In genomic region chr11:75147846-75148168, GRCm38 (mm10) we compare ENCODE assay signal across 8 mouse cellular contexts. TPM values are rescaled to one million over a fixed set of nuclear protein-coding genes. Genes with fewer than 3 reads are reported as not detected.
DNase-seq lines count a peak whose midpoint lies in the region; ATAC-seq and TF ChIP-seq lines count a peak whose summit lies in the region.

No protein-coding gene starts in this region.

- TF ChIP-seq POLR2A in CH12.LX (IDR thresholded peaks at IDR 0.05; ENCODE audit: low read depth, low read length), result no peak
- no peak for TF ChIP-seq POLR2A in limb, embryonic 14.5 days (IDR thresholded peaks at IDR 0.05; ENCODE audit: borderline replicate concordance, extremely low read depth, insufficient read depth, insufficient read length)

- H3K36me3 ChIP-seq in CH12.LX (replicated peaks in 1 of 2; ENCODE audit: control insufficient read depth in 1 of 2, insufficient read depth in 1 of 2, low read length in 1 of 2), result peaks cover 24 to 73% of the 10 kb centered on the region in 2 experiments
- peaks cover 32% of the 10 kb centered on the region for H3K36me3 ChIP-seq in heart, postnatal 0 days (replicated peaks; ENCODE audit: control insufficient read depth, insufficient read depth, low read length)
- peaks cover 29% of the 10 kb centered on the region for H3K36me3 ChIP-seq in limb, embryonic 14.5 days (ENCODE audit: control insufficient read depth, insufficient read depth, low read length)
- H3K36me3 ChIP-seq in stomach, embryonic 15.5 days, result peaks cover 14% of the 10 kb centered on the region; the same call in 1 of the 2 replicates

- dilution Hi-C loops in CH12.LX (cut with MboI; ENCODE audit: extremely low pct_ligation_motif_present, extremely low pct_unique_long_range_greater_than_20kb, low sequenced_read_pairs), result no loop called here

- H3K4me1 ChIP-seq in CH12.LX (ENCODE audit: control insufficient read depth in 1 of 2, insufficient read depth in 2 of 2), result peaks cover 6 to 33% of the 10 kb centered on the region in 2 experiments
- peaks cover 24% of the 10 kb centered on the region for H3K4me1 ChIP-seq in heart, postnatal 0 days (ENCODE audit: control insufficient read depth, insufficient read depth)
- H3K4me1 ChIP-seq in limb, embryonic 14.5 days (ENCODE audit: control insufficient read depth, insufficient read depth, low read length), result peaks cover 41% of the 10 kb centered on the region
- peaks cover 19% of the 10 kb centered on the region for H3K4me1 ChIP-seq in stomach, embryonic 15.5 days

- no peaks in the 10 kb centered on the region for H3K79me2 ChIP-seq in CH12.LX (replicated peaks; ENCODE audit: control insufficient read depth, extremely low read depth, insufficient read depth, poor library complexity, severe bottlenecking)

- TF ChIP-seq RAD21 in CH12.LX (IDR thresholded peaks at IDR 0.05; ENCODE audit: low read depth, low read length), result no peak

- in situ Hi-C loops in CH12.LX (cut with MboI; ENCODE audit: low pct_ligation_motif_present, low pct_unique_long_range_greater_than_20kb, low sequenced_read_pairs), result no loop called here

- H3K4me3 ChIP-seq in CH12.LX (replicated peaks in 1 of 3; ENCODE audit: low read depth in 2 of 3, low read length in 2 of 3, poor library complexity in 1 of 3), result no peak overlapping the region
- no peak overlapping the region for H3K4me3 ChIP-seq in heart, postnatal 0 days (ENCODE audit: low read depth, low read length)
- no peak overlapping the region for H3K4me3 ChIP-seq in limb, embryonic 14.5 days (replicated peaks; ENCODE audit: low read length)
- H3K4me3 ChIP-seq in stomach, embryonic 15.5 days (replicated peaks), result no peak overlapping the region

- DNase-seq in CH12.LX (ENCODE audit: extremely low read depth) (no peak), ZHBTc4 (ENCODE audit: low read depth, low spot score) (peak; percentile 49)
- DNase-seq in heart, postnatal 0 days (ENCODE audit: low spot score), result peak; percentile 69
- no peak for DNase-seq in limb, embryonic 14.5 days (ENCODE audit: low spot score)
- no peak for DNase-seq in layer of hippocampus, postnatal 10 days (ENCODE audit: low spot score in 2 of 2)
- no peak for DNase-seq in frontal cortex, postnatal 14 days (ENCODE audit: low spot score in 2 of 2)
- DNase-seq in urinary bladder, adult 18-20 months (ENCODE audit: low spot score in 2 of 2), result no peak

- no peak for TF ChIP-seq EP300 in CH12.LX (IDR thresholded peaks at IDR 0.05; ENCODE audit: low read length)
- no peak for TF ChIP-seq EP300 in heart, postnatal 0 days (IDR thresholded peaks at IDR 0.05; ENCODE audit: low read depth)

- no peak overlapping the region for H3K9ac ChIP-seq in CH12.LX (ENCODE audit: insufficient read depth, low read depth)
- H3K9ac ChIP-seq in heart, postnatal 0 days (replicated peaks; ENCODE audit: low read depth, low read length), result no peak overlapping the region
- no peak overlapping the region for H3K9ac ChIP-seq in limb, embryonic 14.5 days (ENCODE audit: low read depth, low read length, severe bottlenecking)
- no peak overlapping the region for H3K9ac ChIP-seq in stomach, embryonic 15.5 days

- ATAC-seq in heart, postnatal 0 days (ENCODE audit: insufficient read depth, low read depth), result peak; percentile 77
- ATAC-seq in limb, embryonic 14.5 days (ENCODE audit: low FRiP score, low read depth), result peak; percentile 82
- ATAC-seq in stomach, embryonic 15.5 days (ENCODE audit: insufficient read depth, low FRiP score, low read depth), result peak; percentile 83

- TF ChIP-seq CTCF in CH12.LX (conservative IDR thresholded peaks at IDR 0.05 in 1 of 2, IDR thresholded peaks at IDR 0.05 in 1 of 2; ENCODE audit: low read depth in 2 of 2, low read length in 2 of 2), result no peak
- TF ChIP-seq CTCF in heart, postnatal 0 days (IDR thresholded peaks at IDR 0.05; ENCODE audit: low read depth), result no peak; the same call in 1 of the 2 replicates

- H3K9me3 ChIP-seq in CH12.LX (replicated peaks; ENCODE audit: low read length), result no peaks in the 10 kb centered on the region
- no peaks in the 10 kb centered on the region for H3K9me3 ChIP-seq in heart, postnatal 0 days (replicated peaks; ENCODE audit: control insufficient read depth, low read length)
- no peaks in the 10 kb centered on the region for H3K9me3 ChIP-seq in limb, embryonic 14.5 days (ENCODE audit: control insufficient read depth, low read length)
- no peaks in the 10 kb centered on the region for H3K9me3 ChIP-seq in stomach, embryonic 15.5 days

- no peaks in the 10 kb centered on the region for H3K27me3 ChIP-seq in CH12.LX (replicated peaks)
- no peaks in the 10 kb centered on the region for H3K27me3 ChIP-seq in heart, postnatal 0 days (ENCODE audit: control insufficient read depth, insufficient read depth, low read length)
- no peaks in the 10 kb centered on the region for H3K27me3 ChIP-seq in limb, embryonic 14.5 days (ENCODE audit: control insufficient read depth, insufficient read depth, low read length)
- no peaks in the 10 kb centered on the region for H3K27me3 ChIP-seq in stomach, embryonic 15.5 days (replicated peaks)

- no peak overlapping the region for H3K4me2 ChIP-seq in CH12.LX (ENCODE audit: insufficient read depth, low read depth, poor library complexity, severe bottlenecking)
- no peak overlapping the region for H3K4me2 ChIP-seq in heart, postnatal 0 days (ENCODE audit: low read depth, low read length)
- 0 out of 2 replicates have a peak overlapping the region, but pooled peaks have one; percentile 26 for H3K4me2 ChIP-seq in limb, embryonic 14.5 days (replicated peaks; ENCODE audit: low read depth, low read length, severe bottlenecking)
- H3K4me2 ChIP-seq in stomach, embryonic 15.5 days, result no peak overlapping the region

- H3K27ac ChIP-seq in CH12.LX (ENCODE audit: insufficient read depth, low read depth), result no peak overlapping the region
- peak overlapping the region; percentile 87 for H3K27ac ChIP-seq in heart, postnatal 0 days (ENCODE audit: low read depth)
- peak overlapping the region; percentile 81 for H3K27ac ChIP-seq in limb, embryonic 14.5 days (replicated peaks; ENCODE audit: low read depth, low read length)
- H3K27ac ChIP-seq in stomach, embryonic 15.5 days, result peak overlapping the region; percentile 91

- 28% methylated on average over 3 of the region's 3 CpGs for WGBS in heart, postnatal 0 days
- WGBS in limb, embryonic 14.5 days, result 19% methylated on average over 3 of the region's 3 CpGs
- 19% methylated on average over 3 of the region's 3 CpGs for WGBS in stomach, embryonic 15.5 days

TF ChIP-seq in CH12.LX, 34 proteins besides CTCF, POLR2A, EP300 and RAD21:
- TF ChIP-seq ELF1 (IDR thresholded peaks at IDR 0.05; ENCODE audit: low read depth, low read length) (peak; percentile 61), ZKSCAN1 (IDR thresholded peaks at IDR 0.05; ENCODE audit: borderline replicate concordance, low read depth, low read length) (no peak)

RNA-seq across cellular contexts. Expression of gene Hic1, which starts 21.5 kb away (rescaled TPM):
- total RNA-seq in CH12.LX (2012; rRNA removed), result 6.4 and 9.6 TPM in 2 replicates
- 2.8 and 2.9 TPM in 2 replicates for total RNA-seq in CH12.LX (2014; rRNA removed)
- 4.3 and 5.7 TPM in 2 replicates for polyA plus RNA-seq in CH12.LX (2012; ENCODE audit: insufficient read length, low read depth)
- total RNA-seq in heart, postnatal 0 days (2014; rRNA removed; ENCODE audit: low replicate concordance), result 17.8 and 19.5 TPM in 2 replicates
- 4.8 and 6.1 TPM in 2 replicates for polyA plus RNA-seq in heart, postnatal 0 days (2015; fragmentation: Nextera tagmentation; extraction: Ambion mirVana)
- polyA plus RNA-seq in limb, embryonic 14.5 days (2012; rRNA removed), result 90.8 and 125 TPM in 2 replicates
- polyA plus RNA-seq in limb, embryonic 14.5 days (2014; fragmentation: Nextera tagmentation; extraction: Ambion mirVana), result 21.4 and 24.6 TPM in 2 replicates
- 25.3 and 28.0 TPM in 2 replicates for polyA plus RNA-seq in stomach, embryonic 15.5 days (2015; fragmentation: Nextera tagmentation; extraction: Ambion mirVana)
- 1 to 10 TPM; 3.3 to 6.1 TPM for total RNA-seq in layer of hippocampus, postnatal 10 days (2021)

RNA-seq across cellular contexts. Expression of gene Ovca2, which starts 30.8 kb away (rescaled TPM):
- total RNA-seq in CH12.LX (2012; rRNA removed) (20.7 and 28.4 TPM in 2 replicates), CH12.LX (2014; rRNA removed) (68.4 and 86.9 TPM in 2 replicates)
- polyA plus RNA-seq in CH12.LX (2012; ENCODE audit: insufficient read length, low read depth), result 28.6 and 32.1 TPM in 2 replicates
- total RNA-seq in heart, postnatal 0 days (2014; rRNA removed; ENCODE audit: low replicate concordance), result 8.9 and 35.2 TPM in 2 replicates
- 12.9 and 13.4 TPM in 2 replicates for polyA plus RNA-seq in heart, postnatal 0 days (2015; fragmentation: Nextera tagmentation; extraction: Ambion mirVana)
- 22.5 and 25.0 TPM in 2 replicates for polyA plus RNA-seq in limb, embryonic 14.5 days (2012; rRNA removed)
- polyA plus RNA-seq in limb, embryonic 14.5 days (2014; fragmentation: Nextera tagmentation; extraction: Ambion mirVana), result 29.8 and 30.3 TPM in 2 replicates
- polyA plus RNA-seq in stomach, embryonic 15.5 days (2015; fragmentation: Nextera tagmentation; extraction: Ambion mirVana), result 21.0 and 22.2 TPM in 2 replicates
- 10 to 100 TPM; 10.1 to 11.1 TPM for total RNA-seq in layer of hippocampus, postnatal 10 days (2021)

RNA-seq across cellular contexts. Expression of gene Dph1, which starts 43.2 kb away (rescaled TPM):
- 47.7 and 50.6 TPM in 2 replicates for total RNA-seq in CH12.LX (2012; rRNA removed)
- 56.4 and 57.0 TPM in 2 replicates for total RNA-seq in CH12.LX (2014; rRNA removed)
- polyA plus RNA-seq in CH12.LX (2012; ENCODE audit: insufficient read length, low read depth), result 50.9 and 54.7 TPM in 2 replicates
- 34.4 and 72.1 TPM in 2 replicates for total RNA-seq in heart, postnatal 0 days (2014; rRNA removed; ENCODE audit: low replicate concordance)
- polyA plus RNA-seq in heart, postnatal 0 days (2015; fragmentation: Nextera tagmentation; extraction: Ambion mirVana), result 19.3 and 20.2 TPM in 2 replicates
- 30.0 and 46.6 TPM in 2 replicates for polyA plus RNA-seq in limb, embryonic 14.5 days (2012; rRNA removed)
- 23.1 and 25.5 TPM in 2 replicates for polyA plus RNA-seq in limb, embryonic 14.5 days (2014; fragmentation: Nextera tagmentation; extraction: Ambion mirVana)
- polyA plus RNA-seq in stomach, embryonic 15.5 days (2015; fragmentation: Nextera tagmentation; extraction: Ambion mirVana), result 18.4 and 21.3 TPM in 2 replicates
- 10 to 100 TPM; 20.8 to 21.1 TPM for total RNA-seq in layer of hippocampus, postnatal 10 days (2021)

RNA-seq across cellular contexts. Expression of gene Rtn4rl1, which starts 45.8 kb away (rescaled TPM):
- 0.04 TPM in 2 replicates for total RNA-seq in CH12.LX (2012; rRNA removed)
- 0.08 TPM in 1 of 2 replicates, not detected in the other for total RNA-seq in CH12.LX (2014; rRNA removed)
- polyA plus RNA-seq in CH12.LX (2012; ENCODE audit: insufficient read length, low read depth), result 0.09 and 0.11 TPM in 2 replicates
- total RNA-seq in heart, postnatal 0 days (2014; rRNA removed; ENCODE audit: low replicate concordance), result 6.0 and 19.7 TPM in 2 replicates
- polyA plus RNA-seq in heart, postnatal 0 days (2015; fragmentation: Nextera tagmentation; extraction: Ambion mirVana), result 12.2 and 12.8 TPM in 2 replicates
- polyA plus RNA-seq in limb, embryonic 14.5 days (2012; rRNA removed), result 3.4 and 3.9 TPM in 2 replicates
- 4.4 and 5.3 TPM in 2 replicates for polyA plus RNA-seq in limb, embryonic 14.5 days (2014; fragmentation: Nextera tagmentation; extraction: Ambion mirVana)
- polyA plus RNA-seq in stomach, embryonic 15.5 days (2015; fragmentation: Nextera tagmentation; extraction: Ambion mirVana), result 2.2 and 2.3 TPM in 2 replicates
- total RNA-seq in layer of hippocampus, postnatal 10 days (2021), result 10 to 100 TPM; 54.5 to 58.5 TPM

Comparison
In these comparisons a context has a peak if more than half of its experiments do, and no peak if none do; other contexts are left out.
1. DNase-seq: peak in ZHBTc4 (single experiment) and heart, postnatal 0 days (single experiment); none in CH12.LX (single experiment), limb, embryonic 14.5 days (single experiment), layer of hippocampus, postnatal 10 days (0 of 2), frontal cortex, postnatal 14 days (0 of 2) and urinary bladder, adult 18-20 months (0 of 2).
2. Peak in every context shown above with its lines, with median percentiles within 50 percentile points of each other: ATAC-seq.